Mouse (Mus musculus): Measurements from ENCODE around the gene Fxyd4.

- no peak for TF ChIP-seq POLR2A (IDR thresholded peaks at IDR 0.05; ENCODE audit: insufficient read length, low read depth)
- no peak for TF ChIP-seq MAX (IDR thresholded peaks at IDR 0.05; ENCODE audit: low read depth)
- no peak for TF ChIP-seq MYOD1 (IDR thresholded peaks at IDR 0.05; ENCODE audit: control insufficient read depth in 1 of 3, insufficient read length in 2 of 3, low read depth in 2 of 3)
Observed at GRCm38 (mm10) chr6:117885943-117886342, 51.5 kb downstream of the Fxyd4 start.

Data from myocyte (in vitro differentiated cells).